Mouse (Mus musculus) gastrocnemius, postnatal 25 days (tissue): Measurements from ENCODE around the gene Tnfsf8. TPM values are rescaled to one million over a fixed set of nuclear protein-coding genes. Genes with fewer than 3 reads are reported as not detected.

Experiments used
- DNase-seq: peaks from one replicate; pipeline ENCODE4 v3.0.0; 2022
- total RNA-seq, 2 experiments: library from RNA; stranded (reverse); gene quantifications; 1 replicate in 1 of 2; 2 replicates in 1 of 2; pipeline ENCODE4 v1.2.3; 2021

Gene Tnfsf8
- total RNA-seq, 2 experiments from 2014 or later = not detected

- DNase-seq = no peak
Observed at GRCm38 (mm10) chr4:63840457-63840856, 20.7 kb downstream of the Tnfsf8 start.

GRCm38 (mm10) chr4:63823136-63823535 lies 38.0 kb downstream of the Tnfsf8 start:
- no peak for DNase-seq

GRCm38 (mm10) chr4:63817505-63817904 lies 43.6 kb downstream of the Tnfsf8 start:
- no peak for DNase-seq

GRCm38 (mm10) chr4:63815668-63816067 lies 45.5 kb downstream of the Tnfsf8 start:
- no peak for DNase-seq

- DNase-seq = no peak
Observed at GRCm38 (mm10) chr4:63798083-63798482, 63.1 kb downstream of the Tnfsf8 start.

- DNase-seq = no peak
Observed at GRCm38 (mm10) chr4:63796527-63796926, 64.6 kb downstream of the Tnfsf8 start.

GRCm38 (mm10) chr4:63792328-63792727 lies 68.8 kb downstream of the Tnfsf8 start:
- DNase-seq = no peak

- no peak for DNase-seq
Observed at GRCm38 (mm10) chr4:63785466-63785865, 75.7 kb downstream of the Tnfsf8 start.

- DNase-seq = no peak
Observed at GRCm38 (mm10) chr4:63783826-63784225, 77.3 kb downstream of the Tnfsf8 start.

- DNase-seq = no peak
Observed at GRCm38 (mm10) chr4:63782970-63783613, 78.1 kb downstream of the Tnfsf8 start.

Other genes starting within 250 kb of the Tnfsf8 start
- gene Tex48, start 238.9 kb downstream of the Tnfsf8 start, total RNA-seq = not detected
- not detected for gene Gm11214, start 198.0 kb downstream of the Tnfsf8 start, total RNA-seq
- gene Tnfsf15, start 116.2 kb downstream of the Tnfsf8 start, total RNA-seq = under 1 TPM in 1 of 2 experiments, not detected in 1; 0.08 TPM
- 10 to 100 TPM in 1 of 2 experiments, 1 to 10 TPM in 1; 4.6 to 10.8 TPM for gene Tnc, start 185.7 kb upstream of the Tnfsf8 start, total RNA-seq